Mouse (Mus musculus) megakaryocyte, embryonic 14.5 days (primary cell): ENCODE measurements around the gene Abtb2. TPM values are rescaled to one million over a fixed set of nuclear protein-coding genes. Genes with fewer than 3 reads are reported as not detected.

Experiments
- H3K27me3 ChIP-seq: replicated peaks from 2 replicates; pipeline ENCODE3; 2012; ENCODE audit warnings: inconsistent platforms
- H3K36me3 ChIP-seq: replicated peaks from 2 replicates; pipeline ENCODE3; 2012; ENCODE audit warnings: low read length, inconsistent platforms, mixed read lengths
- H3K4me1 ChIP-seq: 2 replicates; pipeline ENCODE4 v1.6.1; 2012; ENCODE audit warnings: inconsistent platforms
- H3K4me3 ChIP-seq: replicated peaks from 2 replicates; pipeline ENCODE3; 2012; ENCODE audit warnings: moderate library complexity, mild to moderate bottlenecking, inconsistent platforms
- H3K9me3 ChIP-seq: 2 replicates; pipeline ENCODE4 v1.6.1; 2012; ENCODE audit warnings: inconsistent platforms
- FLI1 ChIP-seq: IDR thresholded peaks from 2 replicates; pipeline ENCODE4 v1.6.1; 2012; ENCODE audit warnings: low read length, inconsistent platforms, mixed read lengths
- GATA1 ChIP-seq: IDR thresholded peaks from 3 replicates; pipeline ENCODE4 v1.6.1; 2012; ENCODE audit warnings: mixed read lengths, low read length, inconsistent platforms, borderline replicate concordance
- polyA plus RNA-seq: library from polyadenylated mRNA; stranded (reverse); fragments of >175 nt; gene quantifications from 2 replicates; pipeline ENCODE4 v1.2.3, GENCODE M21; 2012; ENCODE audit warnings: low replicate concordance; ENCODE audit not compliant: insufficient read depth

The Abtb2 gene
- polyA plus RNA-seq, 1 experiment = 0.50 TPM

DNA sequence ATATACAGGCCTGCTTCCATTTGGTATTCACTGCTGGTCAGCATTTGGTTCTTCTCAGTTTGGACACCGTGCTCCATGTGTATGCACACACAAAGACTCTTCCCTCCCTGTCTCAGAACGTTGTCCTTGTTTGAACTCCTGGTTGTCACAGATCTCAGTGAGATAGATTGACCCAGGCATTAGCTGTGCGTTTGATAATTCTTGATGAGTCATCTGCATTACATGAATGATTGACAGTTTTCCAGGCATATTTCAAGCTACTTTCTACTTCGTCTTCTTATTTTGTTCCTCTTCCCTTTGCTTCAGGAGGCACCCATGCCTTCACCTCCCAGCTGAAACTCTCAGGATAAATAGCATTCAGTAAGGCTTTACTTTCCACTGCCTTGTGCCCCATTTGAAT lies 107.5 kb downstream of the Abtb2 start:
- no peak for TF ChIP-seq GATA1
- no peak for TF ChIP-seq FLI1
- peaks cover 44% of the 10 kb centered on the region for H3K27me3 ChIP-seq
- H3K36me3 ChIP-seq = no peaks in the 10 kb centered on the region
- peaks cover 19% of the 10 kb centered on the region for H3K4me1 ChIP-seq
- H3K9me3 ChIP-seq = no peaks in the 10 kb centered on the region
- H3K4me3 ChIP-seq = no peak overlapping the region

DNA sequence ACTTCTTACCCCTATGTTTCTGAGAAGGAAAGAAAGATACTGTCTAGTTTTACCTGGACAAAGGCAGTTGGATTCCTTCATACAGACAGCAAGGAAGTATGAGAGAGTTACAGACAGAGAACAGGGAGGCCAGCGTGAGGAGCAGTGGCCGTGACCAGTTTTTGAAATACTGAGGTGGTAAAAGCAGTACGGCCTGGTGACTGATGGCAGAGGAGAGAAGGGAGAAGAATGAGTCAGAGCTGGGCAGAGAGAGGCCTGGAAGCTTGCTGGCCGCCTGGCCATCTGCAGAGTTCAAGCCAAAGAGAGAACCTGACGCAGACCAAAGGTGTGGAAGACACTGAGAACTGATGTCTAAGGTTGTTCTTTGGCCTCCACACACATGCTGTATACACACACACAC lies 109.3 kb downstream of the Abtb2 start:
- TF ChIP-seq FLI1 (no peak), GATA1 (no peak)
- H3K9me3 ChIP-seq = no peaks in the 10 kb centered on the region
- no peaks in the 10 kb centered on the region for H3K36me3 ChIP-seq
- no peak overlapping the region for H3K4me3 ChIP-seq
- H3K27me3 ChIP-seq = peaks cover 50% of the 10 kb centered on the region
- peaks cover 18% of the 10 kb centered on the region for H3K4me1 ChIP-seq

DNA sequence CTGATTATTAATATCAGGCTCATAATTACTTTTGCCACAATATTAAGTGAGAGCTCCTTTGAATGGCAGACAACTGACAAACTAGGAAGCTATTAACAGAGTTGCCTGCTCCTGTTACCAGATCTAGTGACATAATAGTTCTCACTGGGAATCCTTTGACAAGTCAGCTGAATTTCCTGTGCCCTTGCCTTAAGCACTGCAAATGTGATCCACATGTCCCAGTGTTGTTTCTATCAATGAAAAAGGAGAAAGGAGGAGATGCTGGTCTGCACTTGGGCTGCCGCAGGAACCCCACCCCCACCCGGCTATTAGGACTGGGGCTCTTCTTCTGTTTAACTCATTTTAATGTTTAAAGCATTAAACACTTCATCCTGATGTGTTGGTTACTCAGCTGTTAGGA lies 110.7 kb downstream of the Abtb2 start:
- H3K9me3 ChIP-seq = no peaks in the 10 kb centered on the region
- H3K4me3 ChIP-seq = no peak overlapping the region
- H3K27me3 ChIP-seq = peaks cover 53% of the 10 kb centered on the region
- TF ChIP-seq GATA1 (no peak), FLI1 (no peak)
- H3K36me3 ChIP-seq = no peaks in the 10 kb centered on the region
- H3K4me1 ChIP-seq = peaks cover 30% of the 10 kb centered on the region

DNA sequence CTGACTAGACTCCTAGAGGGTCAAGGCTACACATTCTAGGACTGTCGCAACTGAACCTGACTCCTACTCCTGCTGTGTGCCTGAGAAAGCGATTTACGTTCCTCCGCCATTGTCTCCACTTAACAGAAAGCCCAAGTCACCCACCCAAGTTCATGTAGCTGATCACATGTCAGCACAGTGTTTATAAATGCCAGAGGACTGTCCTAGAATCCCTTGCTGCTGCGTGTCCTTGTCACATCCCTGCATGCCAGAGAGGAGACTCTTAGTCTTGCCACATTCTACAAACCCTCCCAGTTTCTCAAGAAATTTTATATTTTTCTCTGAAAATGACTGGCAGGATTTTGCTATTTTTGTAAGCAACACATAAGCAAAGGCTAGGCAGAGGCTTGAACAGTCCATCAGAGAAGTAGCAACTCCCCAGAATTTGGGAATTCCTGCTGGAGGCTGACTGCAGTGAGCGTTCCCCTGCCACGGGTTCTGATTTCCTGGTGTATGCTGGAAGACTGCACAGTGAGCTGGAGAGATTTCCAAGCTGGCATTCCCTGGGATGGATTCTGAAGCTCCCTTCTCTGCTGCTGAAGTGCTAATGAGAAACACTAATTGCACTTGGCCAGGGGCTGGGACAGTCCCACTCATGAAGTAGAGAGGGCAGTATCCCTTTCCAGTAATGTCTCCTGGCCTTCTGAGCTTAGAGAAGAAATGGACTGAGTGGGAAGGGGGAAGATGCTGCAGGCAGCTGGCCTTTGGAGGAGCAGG lies 111.7 kb downstream of the Abtb2 start:
- Histone ChIP-seq H3K4me3 (no peak overlapping the region), H3K9me3 (no peaks in the 10 kb centered on the region), H3K4me1 (peaks cover 39% of the 10 kb centered on the region), H3K27me3 (peaks cover 53% of the 10 kb centered on the region), H3K36me3 (no peaks in the 10 kb centered on the region)
- TF ChIP-seq GATA1 (no peak), FLI1 (no peak)

DNA sequence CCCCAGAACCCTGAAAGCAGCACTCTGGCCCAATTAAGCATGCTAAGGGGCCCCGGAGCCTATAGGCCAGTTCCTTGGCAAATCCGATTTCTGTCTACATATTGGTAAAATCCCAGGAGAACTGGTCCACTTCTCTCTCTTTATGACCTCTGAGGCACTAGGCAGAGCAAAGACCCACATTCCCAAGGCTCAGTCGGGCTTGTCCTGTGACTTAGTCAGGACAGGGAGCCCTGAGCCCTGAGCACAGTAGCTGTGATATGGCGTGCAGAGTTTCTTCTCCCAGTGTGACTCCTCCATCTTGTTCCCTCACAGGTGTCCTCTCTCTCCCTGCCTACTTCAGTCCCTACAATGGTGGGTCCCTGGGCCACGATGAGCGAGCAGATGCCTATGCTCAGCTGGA lies 112.3 kb downstream of the Abtb2 start:
- H3K4me3 ChIP-seq = no peak overlapping the region
- peaks cover 50% of the 10 kb centered on the region for H3K27me3 ChIP-seq
- no peaks in the 10 kb centered on the region for H3K36me3 ChIP-seq
- TF ChIP-seq GATA1 (no peak), FLI1 (no peak)
- H3K9me3 ChIP-seq = no peaks in the 10 kb centered on the region
- peaks cover 42% of the 10 kb centered on the region for H3K4me1 ChIP-seq

DNA sequence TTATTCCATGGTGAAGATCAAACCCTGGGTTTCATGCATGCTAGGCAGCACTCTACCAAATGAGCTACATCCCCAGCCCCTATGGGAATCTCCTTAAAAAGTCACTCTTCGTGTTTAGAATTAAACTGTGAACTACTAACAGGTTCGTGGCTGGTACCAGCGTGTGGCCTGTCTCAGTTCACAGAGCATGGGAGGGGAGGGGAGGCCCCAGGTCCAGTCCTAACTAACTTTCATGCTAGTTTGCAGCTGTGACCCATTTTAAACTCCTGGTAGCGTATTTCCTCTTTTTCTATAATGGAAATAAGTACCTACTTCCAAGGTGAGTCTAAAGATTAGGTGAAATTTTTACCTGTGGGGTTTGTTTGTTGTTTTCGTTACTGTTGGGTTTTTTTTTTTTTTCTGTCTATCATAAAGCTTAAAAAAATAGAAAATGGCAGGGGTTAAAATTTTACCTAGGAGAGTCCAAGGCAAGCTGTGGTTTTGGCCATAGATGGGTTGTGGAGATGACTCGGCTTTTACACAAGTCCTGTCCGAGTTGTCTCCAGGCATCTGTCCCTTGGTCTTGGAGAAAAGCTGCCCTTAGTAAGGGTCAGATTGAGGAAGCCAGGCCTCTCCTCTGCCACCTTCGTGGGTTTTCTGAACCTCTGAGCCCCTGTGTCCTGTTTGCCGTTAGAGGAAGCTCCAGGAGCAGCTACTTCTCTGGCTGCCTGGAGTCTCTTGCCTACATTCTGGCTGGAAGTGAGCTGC lies 114.4 kb downstream of the Abtb2 start:
- TF ChIP-seq FLI1 (no peak), GATA1 (no peak)
- peaks cover 51% of the 10 kb centered on the region for H3K4me1 ChIP-seq

DNA sequence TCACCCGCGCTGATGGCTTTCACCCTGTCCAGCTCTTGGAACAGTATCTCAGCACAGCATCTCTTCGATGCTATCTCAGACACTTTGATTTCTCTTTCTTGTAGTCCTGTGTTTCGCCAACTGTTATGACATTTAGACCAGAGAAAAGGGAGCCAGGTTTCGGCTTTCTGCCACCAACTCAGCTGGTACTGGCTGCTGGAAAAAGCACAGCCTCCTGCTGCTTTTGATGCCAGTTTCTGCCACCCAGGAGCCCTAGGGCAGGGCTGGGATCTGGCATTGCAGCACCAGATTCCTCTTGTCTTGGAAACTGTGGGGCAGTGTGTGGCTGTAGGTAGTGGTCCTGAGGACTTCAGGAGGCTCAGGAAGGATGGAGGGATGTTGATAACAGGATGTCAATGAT lies 115.0 kb downstream of the Abtb2 start:
- no peak for TF ChIP-seq GATA1
- TF ChIP-seq FLI1 = no peak
- Histone ChIP-seq H3K4me1 (peaks cover 57% of the 10 kb centered on the region), H3K4me3 (no peak overlapping the region), H3K9me3 (no peaks in the 10 kb centered on the region), H3K27me3 (peaks cover 39% of the 10 kb centered on the region), H3K36me3 (no peaks in the 10 kb centered on the region)

More for the DNA sequence above, 114.4 kb downstream of the Abtb2 start:
- Histone ChIP-seq H3K9me3 (no peaks in the 10 kb centered on the region), H3K27me3 (peaks cover 40% of the 10 kb centered on the region), H3K36me3 (no peaks in the 10 kb centered on the region), H3K4me3 (no peak overlapping the region)

DNA sequence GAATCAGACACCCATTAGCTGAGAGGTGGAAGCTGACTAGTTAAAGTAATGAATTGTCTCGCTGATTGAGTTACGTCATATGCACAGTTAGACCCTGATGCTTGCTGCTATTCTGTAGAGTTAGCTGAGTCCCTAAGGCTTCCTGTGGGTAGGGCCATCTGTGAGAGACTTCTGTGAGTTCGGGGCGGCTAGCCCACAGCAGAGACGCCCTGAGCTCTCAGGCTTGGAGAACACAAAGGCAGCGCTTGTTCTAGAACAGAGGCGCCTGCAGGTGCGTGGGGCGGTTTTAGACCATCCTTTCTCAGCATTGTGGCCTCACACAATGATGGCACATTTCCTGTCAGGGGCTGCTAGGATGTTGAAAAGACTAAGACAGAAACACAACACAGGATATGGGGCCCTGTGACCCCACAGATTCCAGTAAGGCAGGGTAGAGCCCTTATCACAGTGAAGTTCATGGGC lies 116.2 kb downstream of the Abtb2 start:
- TF ChIP-seq FLI1 (no peak), GATA1 (no peak)
- peaks cover 55% of the 10 kb centered on the region for H3K4me1 ChIP-seq
- peaks cover 33% of the 10 kb centered on the region for H3K27me3 ChIP-seq

DNA sequence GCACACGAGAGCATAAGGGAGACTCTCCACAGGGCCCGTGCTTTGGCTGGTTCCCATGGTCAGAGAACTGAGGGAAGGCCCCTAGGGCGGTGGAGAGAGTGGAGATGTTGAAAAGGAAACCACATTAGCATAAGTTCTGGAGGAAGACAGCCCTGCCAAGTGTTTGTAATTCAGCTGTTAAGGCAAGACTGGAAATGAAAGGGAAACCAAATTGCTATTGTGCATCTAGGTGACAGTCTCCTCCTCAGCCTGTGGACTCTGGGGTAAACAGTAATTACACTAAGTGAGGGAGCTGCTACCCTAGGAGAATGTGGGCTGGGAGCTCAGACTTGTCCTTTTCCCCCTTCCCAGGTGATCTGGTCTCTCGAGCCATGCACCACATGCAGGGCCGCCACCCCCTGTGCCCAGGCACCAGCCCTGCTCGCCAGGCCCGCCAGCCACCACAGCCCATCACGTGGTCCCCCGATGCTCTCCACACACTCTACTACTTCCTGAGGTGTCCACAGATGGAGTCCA lies 116.9 kb downstream of the Abtb2 start:
- Histone ChIP-seq H3K9me3 (no peaks in the 10 kb centered on the region), H3K36me3 (no peaks in the 10 kb centered on the region), H3K4me3 (peak overlapping the region; percentile 80), H3K27me3 (peaks cover 31% of the 10 kb centered on the region), H3K4me1 (peaks cover 56% of the 10 kb centered on the region)
- TF ChIP-seq FLI1 (no peak), GATA1 (no peak)

More for the DNA sequence above, 116.2 kb downstream of the Abtb2 start:
- Histone ChIP-seq H3K36me3 (no peaks in the 10 kb centered on the region), H3K9me3 (no peaks in the 10 kb centered on the region), H3K4me3 (peak overlapping the region; percentile 80)

DNA sequence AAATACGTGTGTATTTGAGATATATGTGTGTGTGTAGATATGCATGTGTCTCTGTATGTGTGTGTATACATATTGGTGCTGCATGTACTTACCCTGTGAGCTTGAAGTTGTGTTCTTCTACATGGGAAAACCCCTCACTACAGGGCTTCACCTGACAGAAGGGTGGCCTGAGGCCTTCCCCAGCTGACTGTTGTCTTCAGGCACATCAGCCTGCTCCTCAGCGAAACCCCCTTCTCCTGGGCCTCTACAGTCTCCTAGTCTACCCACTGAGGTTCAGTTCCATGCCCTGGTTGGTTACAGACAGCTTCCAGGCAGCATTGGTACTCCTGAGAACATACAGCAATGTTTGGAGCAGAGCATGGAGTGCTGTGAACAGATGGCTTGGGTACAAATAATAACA lies 118.3 kb downstream of the Abtb2 start:
- no peak for TF ChIP-seq GATA1
- TF ChIP-seq FLI1 = no peak
- peaks cover 19% of the 10 kb centered on the region for H3K27me3 ChIP-seq
- peaks cover 56% of the 10 kb centered on the region for H3K4me1 ChIP-seq
- H3K4me3 ChIP-seq = no peak overlapping the region
- no peaks in the 10 kb centered on the region for H3K36me3 ChIP-seq
- no peaks in the 10 kb centered on the region for H3K9me3 ChIP-seq
